Mouse (Mus musculus): Measurements from ENCODE around the gene Sox12. TPM values are rescaled to one million over a fixed set of nuclear protein-coding genes. Genes with fewer than 3 reads are reported as not detected.
"Not testable (repeated sequence)": the region's sequence is repeated elsewhere in the genome, so short reads cannot be mapped to it uniquely, and the experiment has no call there.

Gene Sox12
- total RNA-seq (2014; fragmentation: Nextera tagmentation) (22.9 and 25.1 TPM in 2 replicates), total RNA-seq (2017) (2.4 and 7.7 TPM in 2 replicates)

DNA sequence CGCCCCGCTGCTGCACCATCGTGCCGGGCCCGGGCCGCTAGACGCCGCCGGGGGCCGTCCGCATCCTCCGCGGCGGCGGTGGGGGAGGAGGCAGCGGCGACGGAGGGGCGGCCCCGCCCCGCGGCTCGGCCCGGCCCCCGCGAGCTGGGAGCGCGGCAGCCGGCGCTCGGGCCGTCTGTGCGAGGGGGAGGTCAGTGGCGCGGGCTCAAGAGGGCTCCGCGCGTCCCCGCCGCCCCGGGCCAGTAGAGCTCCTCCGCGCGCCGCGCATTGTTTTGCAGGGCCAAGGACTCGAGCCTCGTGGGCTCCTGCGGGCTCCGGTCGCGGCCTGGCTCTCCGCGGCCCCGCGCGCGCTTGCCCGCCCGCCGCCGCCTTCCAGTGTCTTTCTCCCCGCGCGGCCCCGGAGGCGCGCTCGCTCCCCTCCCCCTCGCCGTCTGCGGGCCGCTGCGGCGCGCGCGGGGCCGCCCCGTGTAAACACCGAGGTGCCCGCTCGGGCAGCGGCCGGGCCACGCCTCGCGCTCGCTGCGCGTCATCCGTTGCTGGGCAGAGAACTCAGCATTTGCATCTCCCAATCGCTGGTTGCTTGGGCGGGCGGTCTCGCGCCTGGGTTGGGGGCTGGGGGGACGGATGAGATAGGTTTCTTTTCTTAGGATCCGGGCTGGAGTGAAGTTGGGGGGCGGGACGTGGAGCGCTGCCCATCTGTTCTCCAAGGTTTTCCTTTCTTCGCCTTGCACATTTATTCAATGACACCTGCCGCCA, at the start of gene Sox12:
Gene Sox12, minus strand, starts transcription at position 384 of the 756 bp plus-strand sequence.
- ATAC-seq (replicated peaks; ENCODE audit: low FRiP score, low TSS enrichment, poor library complexity, severe bottlenecking): peak; percentile 40; the same call in 1 of the 2 replicates

DNA sequence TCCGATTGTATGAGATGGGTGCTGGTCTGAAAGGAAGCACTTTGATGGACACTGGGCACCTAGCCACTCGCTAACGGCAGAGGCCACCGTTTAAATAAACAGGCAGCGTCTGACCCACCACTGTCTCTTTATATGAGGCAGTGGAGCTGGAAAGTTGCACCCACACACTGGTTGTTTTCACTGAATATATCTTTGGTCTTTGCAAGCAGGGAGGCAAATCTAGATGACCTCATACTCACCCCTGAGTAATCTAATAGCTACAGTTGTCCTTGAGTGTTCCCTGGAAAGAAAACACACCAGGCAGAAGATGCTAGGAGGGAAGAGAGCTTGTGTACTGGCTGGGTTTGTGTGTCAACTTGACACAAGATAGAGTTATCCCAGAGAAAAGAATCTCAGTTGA, 49.6 kb upstream of the Sox12 start:
- ATAC-seq (replicated peaks; ENCODE audit: low FRiP score, low TSS enrichment, poor library complexity, severe bottlenecking): 0 out of 2 replicates have a peak, but pooled peaks have one; percentile 1

GRCm38 (mm10) chr2:152446642-152447041, 48.8 kb upstream of the Sox12 start:
- peak; percentile 69 for ATAC-seq (replicated peaks; ENCODE audit: low FRiP score, low TSS enrichment, poor library complexity, severe bottlenecking)

GRCm38 (mm10) chr2:152443281-152443680, 45.4 kb upstream of the Sox12 start:
- ATAC-seq (replicated peaks; ENCODE audit: low FRiP score, low TSS enrichment, poor library complexity, severe bottlenecking): no peak

DNA sequence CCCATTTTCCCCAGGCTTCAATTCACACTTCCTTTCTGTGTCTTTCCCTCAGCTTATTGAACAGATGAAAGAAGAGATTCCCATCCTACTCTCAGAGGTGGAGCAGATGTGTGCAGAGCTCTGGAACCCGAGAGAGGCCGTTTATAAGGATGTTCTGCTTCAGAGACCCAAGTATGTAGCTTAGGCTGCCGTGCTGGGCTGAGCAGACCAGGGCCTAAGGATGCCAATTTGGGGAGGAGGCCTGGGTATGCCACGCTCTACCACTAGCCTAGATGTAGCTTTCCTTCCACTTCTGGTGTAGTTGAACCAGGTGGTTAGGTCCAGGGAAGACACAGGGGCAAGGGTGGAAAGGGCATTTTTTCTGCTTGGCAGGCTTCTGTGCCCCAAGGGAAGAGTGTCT, 44.5 kb upstream of the Sox12 start:
- no peak for ATAC-seq (replicated peaks; ENCODE audit: low FRiP score, low TSS enrichment, poor library complexity, severe bottlenecking)

- no peak for ATAC-seq (replicated peaks; ENCODE audit: low FRiP score, low TSS enrichment, poor library complexity, severe bottlenecking)
These were observed 42.0 kb upstream of the Sox12 start for GRCm38 (mm10) chr2:152439833-152440232.

GRCm38 (mm10) chr2:152438963-152439362, 41.1 kb upstream of the Sox12 start:
- peak; percentile 51; the same call in 1 of the 2 replicates for ATAC-seq (replicated peaks; ENCODE audit: low FRiP score, low TSS enrichment, poor library complexity, severe bottlenecking)

DNA sequence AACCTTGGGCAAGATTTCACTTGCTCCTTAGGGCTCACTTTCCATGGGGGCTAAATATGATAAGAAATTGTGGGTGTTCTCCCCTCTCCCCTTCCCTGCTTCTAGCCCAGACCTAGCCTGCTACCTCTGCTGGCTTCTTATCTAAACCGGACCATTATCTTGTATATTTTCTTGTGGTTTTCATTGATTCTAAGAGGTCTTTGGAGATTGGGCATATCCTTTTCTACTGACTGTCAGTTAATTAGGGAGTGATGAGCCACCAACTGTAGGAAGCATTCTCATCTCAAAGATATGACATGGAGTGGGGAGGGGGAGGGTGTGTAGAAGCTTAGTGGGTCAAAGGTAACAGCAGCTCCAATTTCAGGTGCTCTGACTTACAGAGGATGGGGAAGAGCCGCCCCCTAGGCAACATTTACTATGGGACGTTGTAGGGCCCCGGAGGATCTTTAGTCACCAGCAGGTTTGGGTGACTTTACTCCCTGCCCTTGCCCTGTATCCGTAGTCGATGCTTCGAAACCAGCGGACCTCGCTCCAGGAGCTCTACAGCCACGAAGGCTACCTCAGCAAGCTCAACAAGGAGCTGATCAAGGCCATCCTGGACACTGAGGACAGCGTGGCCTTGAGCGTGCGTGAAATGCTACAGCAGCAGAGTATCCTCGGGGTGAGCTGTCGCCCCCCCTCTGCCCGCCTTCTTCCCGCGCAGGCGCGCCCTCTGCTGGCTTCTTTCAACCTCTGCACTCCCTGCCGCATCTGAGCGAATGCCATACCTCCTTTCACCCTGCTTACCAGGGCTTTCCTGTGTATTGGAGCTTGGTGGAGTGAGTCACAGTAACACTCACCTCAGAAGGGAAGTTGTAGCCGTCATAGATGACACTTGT, 39.4 kb upstream of the Sox12 start:
- ATAC-seq (replicated peaks; ENCODE audit: low FRiP score, low TSS enrichment, poor library complexity, severe bottlenecking): peak; percentile 88

DNA sequence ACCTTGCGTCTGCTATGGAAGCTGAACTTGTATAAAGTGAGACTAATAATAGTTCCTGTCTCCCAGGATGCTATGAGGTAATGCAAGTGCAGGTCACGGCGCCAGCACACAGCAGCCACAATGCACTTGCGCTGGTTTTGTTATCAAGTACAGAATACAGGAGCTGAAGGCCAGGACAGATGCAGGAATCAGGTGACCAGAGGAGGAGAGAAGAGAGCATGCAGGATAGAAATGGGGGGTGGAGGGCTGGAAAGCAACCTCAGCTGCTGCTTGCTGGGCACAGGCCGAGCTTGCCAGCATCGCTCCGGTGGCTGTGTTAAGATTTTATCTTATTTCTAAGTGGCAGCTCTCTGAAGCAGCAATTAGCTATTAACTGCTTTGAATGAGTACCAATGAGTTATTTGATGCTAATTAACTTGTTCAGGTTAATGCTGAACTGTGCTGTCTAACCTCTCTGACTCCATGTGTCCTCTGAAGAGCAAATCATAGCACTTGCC, 38.6 kb upstream of the Sox12 start:
- ATAC-seq (replicated peaks; ENCODE audit: low FRiP score, low TSS enrichment, poor library complexity, severe bottlenecking): no peak

GRCm38 (mm10) chr2:152428481-152428880, 30.6 kb upstream of the Sox12 start:
- ATAC-seq (replicated peaks; ENCODE audit: low FRiP score, low TSS enrichment, poor library complexity, severe bottlenecking): not testable (repeated sequence)

- no peak for ATAC-seq (replicated peaks; ENCODE audit: low FRiP score, low TSS enrichment, poor library complexity, severe bottlenecking)
These were observed 29.6 kb upstream of the Sox12 start for GRCm38 (mm10) chr2:152427493-152427892.

DNA sequence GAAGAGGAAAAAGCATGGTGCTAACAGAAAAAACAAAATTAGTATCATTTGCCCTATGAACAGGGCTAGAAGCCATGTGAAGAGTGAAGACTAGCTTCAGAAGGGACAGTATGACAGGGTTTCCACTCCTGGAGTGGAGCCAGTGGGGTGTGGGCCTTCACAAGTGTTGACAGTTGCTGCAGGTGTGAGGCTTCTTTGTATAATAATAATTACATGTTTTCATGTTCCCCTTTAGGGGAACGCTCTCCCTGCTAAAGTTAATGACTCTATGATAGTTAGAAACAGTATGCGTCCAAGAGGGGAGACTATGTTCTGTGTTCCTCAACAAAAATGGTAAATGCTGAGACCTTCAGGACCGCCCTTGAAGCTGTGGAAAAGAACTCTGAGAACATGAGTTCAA, 17.9 kb upstream of the Sox12 start:
- no peak for ATAC-seq (replicated peaks; ENCODE audit: low FRiP score, low TSS enrichment, poor library complexity, severe bottlenecking)

DNA sequence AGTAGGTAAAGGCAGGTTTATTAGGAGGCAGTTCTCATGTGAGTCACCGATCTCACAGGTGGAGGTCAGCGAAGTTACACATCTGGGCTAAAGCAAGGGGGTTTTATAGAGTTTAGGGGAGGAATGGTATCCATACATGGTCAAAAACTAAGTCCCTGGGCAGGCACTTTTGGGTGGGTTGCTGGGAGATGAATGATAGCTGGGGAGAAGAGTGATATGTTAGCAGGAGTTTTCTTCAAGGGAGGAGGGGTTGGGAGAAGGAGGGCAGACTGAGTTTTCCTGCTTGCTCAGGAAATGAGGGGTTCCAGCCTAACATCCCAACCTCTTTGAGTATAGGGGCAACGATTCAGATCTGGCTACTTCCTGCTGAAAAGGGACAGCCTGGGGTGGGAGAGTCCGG, 17.4 kb upstream of the Sox12 start, which contains the start of gene 6820408C15Rik:
Gene 6820408C15Rik, plus strand, starts transcription at position 301 of the 400 bp plus-strand sequence.
- ATAC-seq (replicated peaks; ENCODE audit: low FRiP score, low TSS enrichment, poor library complexity, severe bottlenecking): no peak

GRCm38 (mm10) chr2:152414591-152415165, 16.8 kb upstream of the Sox12 start, which contains the start of gene Zcchc3:
Gene Zcchc3, minus strand, starts transcription at chr2:152415027.
- ATAC-seq (replicated peaks; ENCODE audit: low FRiP score, low TSS enrichment, poor library complexity, severe bottlenecking): peak; percentile 81

DNA sequence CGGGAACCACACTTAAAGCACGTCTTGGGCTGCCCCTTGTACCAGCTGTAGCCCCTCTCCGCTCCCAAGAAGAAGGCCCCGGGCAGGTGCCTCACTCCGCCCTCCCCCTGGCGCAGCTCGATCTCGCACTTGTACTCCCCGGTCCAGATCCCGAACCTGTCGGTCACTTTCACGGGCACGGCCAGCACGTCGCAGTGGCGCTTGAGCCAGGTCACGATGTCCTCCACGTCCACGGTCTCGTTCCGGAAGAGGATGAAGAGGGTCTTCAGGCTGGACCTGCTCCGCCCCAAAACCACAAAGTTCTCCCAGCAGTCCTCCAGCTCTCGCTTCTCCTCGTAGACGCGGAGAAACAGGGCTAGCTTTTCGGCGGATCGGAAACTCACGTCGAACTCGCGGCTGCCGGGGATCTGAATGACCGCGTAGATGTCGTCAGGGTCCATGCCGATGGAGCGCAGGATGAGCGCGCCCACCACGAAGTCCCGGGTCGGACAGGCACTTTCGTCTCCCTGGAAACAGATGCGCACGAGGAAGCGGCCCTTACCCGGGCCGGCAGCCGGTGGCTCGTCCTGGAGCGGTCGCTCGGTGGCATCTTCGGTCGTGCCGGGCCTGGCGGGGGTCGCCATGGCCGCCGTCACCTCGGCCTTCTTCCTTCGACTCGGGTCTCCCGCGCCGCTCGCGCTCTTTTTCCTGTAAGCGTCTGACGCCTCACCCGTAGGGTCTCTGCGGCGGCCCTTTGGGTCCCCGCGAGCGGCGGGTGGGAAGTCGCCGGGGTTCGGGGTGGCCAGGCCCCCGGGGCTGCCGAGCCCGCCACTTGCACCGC, 16.1 kb upstream of the Sox12 start:
- ATAC-seq (replicated peaks; ENCODE audit: low FRiP score, low TSS enrichment, poor library complexity, severe bottlenecking): 0 out of 2 replicates have a peak, but pooled peaks have one; percentile 29

GRCm38 (mm10) chr2:152413158-152413764, 15.4 kb upstream of the Sox12 start:
- peak; percentile 48; the same call in 1 of the 2 replicates for ATAC-seq (replicated peaks; ENCODE audit: low FRiP score, low TSS enrichment, poor library complexity, severe bottlenecking)

- no peak for ATAC-seq (replicated peaks; ENCODE audit: low FRiP score, low TSS enrichment, poor library complexity, severe bottlenecking)
These were observed 14.8 kb upstream of the Sox12 start for GRCm38 (mm10) chr2:152412526-152413157.

GRCm38 (mm10) chr2:152411471-152411870, 13.6 kb upstream of the Sox12 start:
- no peak for ATAC-seq (replicated peaks; ENCODE audit: low FRiP score, low TSS enrichment, poor library complexity, severe bottlenecking)
